ENCODE assay signal across 8 mouse cellular contexts in the genomic region with DNA sequence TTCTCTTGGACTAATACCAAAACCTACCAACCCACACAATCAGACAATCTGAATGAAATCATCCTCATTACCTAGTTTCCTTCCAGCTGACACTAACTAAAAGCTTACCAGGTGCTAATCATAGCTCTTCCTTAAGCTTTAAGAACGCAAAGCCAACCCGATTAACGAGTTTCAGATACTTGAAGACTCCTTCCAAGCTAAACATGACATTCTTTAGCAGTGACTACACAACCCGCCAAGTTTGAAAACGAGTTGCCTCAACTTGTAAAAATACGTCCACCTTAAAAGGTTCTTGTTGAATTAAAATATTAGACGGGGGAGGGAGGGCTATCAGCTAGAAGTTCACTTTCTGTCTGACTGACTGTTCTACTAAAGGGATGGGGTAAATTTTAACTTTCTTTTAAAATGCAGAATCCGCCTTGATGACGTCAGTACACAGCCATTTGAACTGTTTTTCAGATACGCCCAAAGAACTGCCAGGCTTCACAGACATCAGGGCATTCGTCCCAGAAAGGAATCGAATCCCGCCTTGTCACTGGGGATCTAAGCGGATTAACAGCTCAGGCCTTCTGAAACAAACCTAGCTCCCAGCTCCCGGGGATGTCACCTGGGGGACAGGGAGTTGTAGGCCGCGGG. TPM values are rescaled to one million over a fixed set of nuclear protein-coding genes. Genes with fewer than 3 reads are reported as not detected.
DNase-seq lines count a peak whose midpoint lies in the region; ATAC-seq and TF ChIP-seq lines count a peak whose summit lies in the region.

No protein-coding gene starts in this region.

- no peaks in the 10 kb centered on the region for H3K27me3 ChIP-seq in testis, adult 2 months (ENCODE audit: control insufficient read depth, insufficient read depth, low read length)
- no peaks in the 10 kb centered on the region for H3K27me3 ChIP-seq in heart, embryonic 15.5 days
- no peaks in the 10 kb centered on the region for H3K27me3 ChIP-seq in liver, embryonic 15.5 days

- peak; percentile 16; the same call in 1 of the 2 replicates for ATAC-seq in heart, embryonic 15.5 days (replicated peaks; ENCODE audit: insufficient number of reproducible peaks, insufficient read depth, low FRiP score, low read depth)
- peak; percentile 68 for ATAC-seq in liver, embryonic 15.5 days (ENCODE audit: insufficient read depth)

- H3K4me3 ChIP-seq in testis, adult 2 months (ENCODE audit: control insufficient read depth, low read depth, low read length), result peak overlapping the region; percentile 86
- H3K4me3 ChIP-seq in heart, embryonic 15.5 days, result peak overlapping the region; percentile 98
- H3K4me3 ChIP-seq in liver, embryonic 15.5 days (replicated peaks), result peak overlapping the region; percentile 97

- no peaks in the 10 kb centered on the region for H3K36me3 ChIP-seq in testis, adult 2 months (ENCODE audit: control insufficient read depth, insufficient read depth, low read length)
- H3K36me3 ChIP-seq in heart, embryonic 15.5 days, result no peaks in the 10 kb centered on the region
- H3K36me3 ChIP-seq in liver, embryonic 15.5 days (replicated peaks), result peaks cover 18% of the 10 kb centered on the region

- no peak for TF ChIP-seq CTCF in testis, adult 2 months (IDR thresholded peaks at IDR 0.05; ENCODE audit: control insufficient read depth, insufficient read depth, insufficient replicate concordance, low read depth, low read length)

- no peaks in the 10 kb centered on the region for H3K9me3 ChIP-seq in heart, embryonic 15.5 days (replicated peaks)
- no peaks in the 10 kb centered on the region for H3K9me3 ChIP-seq in liver, embryonic 15.5 days (replicated peaks)

- under 1% methylated on average over 17 of the region's 17 CpGs for WGBS in heart, embryonic 15.5 days
- 2% methylated on average over 17 of the region's 17 CpGs for WGBS in liver, embryonic 15.5 days (ENCODE audit: insufficient replicate concordance)

- no peaks in the 10 kb centered on the region for H3K4me1 ChIP-seq in testis, adult 2 months (ENCODE audit: control insufficient read depth, insufficient read depth, low read length)
- peaks cover 6% of the 10 kb centered on the region; the same call in 1 of the 2 replicates for H3K4me1 ChIP-seq in heart, embryonic 15.5 days (replicated peaks)
- H3K4me1 ChIP-seq in liver, embryonic 15.5 days (replicated peaks), result peaks cover 22% of the 10 kb centered on the region

- no peak for DNase-seq in testis, postnatal 10 days (ENCODE audit: low spot score)
- peak; percentile 63 for DNase-seq in c-Kit-negative CD71-positive TER-119-positive erythroid progenitor cells, embryonic 14.5 days (ENCODE audit: low read depth, low spot score)
- peak; percentile 41 for DNase-seq in retina, postnatal 7 days (ENCODE audit: low read depth, low spot score)
- no peak for DNase-seq in gastrocnemius, postnatal 4 days (ENCODE audit: low spot score in 2 of 2)
- no peak for DNase-seq in thymus, postnatal 36 days

- H3K9ac ChIP-seq in heart, embryonic 15.5 days, result peak overlapping the region; percentile 69
- peak overlapping the region; percentile 95 for H3K9ac ChIP-seq in liver, embryonic 15.5 days

- H3K27ac ChIP-seq in testis, adult 2 months (ENCODE audit: control insufficient read depth, insufficient read depth, low read depth, low read length), result peak overlapping the region; percentile 64
- peak overlapping the region; percentile 69 for H3K27ac ChIP-seq in heart, embryonic 15.5 days
- H3K27ac ChIP-seq in liver, embryonic 15.5 days (replicated peaks), result peak overlapping the region; percentile 89

- no peak for TF ChIP-seq POLR2A in testis, adult 2 months (IDR thresholded peaks at IDR 0.05; ENCODE audit: control insufficient read depth, low read depth, low read length)

- H3K4me2 ChIP-seq in heart, embryonic 15.5 days, result peak overlapping the region; percentile 83
- H3K4me2 ChIP-seq in liver, embryonic 15.5 days, result peak overlapping the region; percentile 75

RNA-seq across cellular contexts. Expression of a gene that starts 0.6 kb away (rescaled TPM):
- 9.4 and 13.0 TPM in 2 replicates for polyA plus RNA-seq in testis, adult 2 months (2012; rRNA removed)
- 11.1 and 11.4 TPM in 2 replicates for polyA plus RNA-seq in heart, embryonic 15.5 days (2015; fragmentation: Nextera tagmentation; extraction: Ambion mirVana)
- 16.2 and 16.4 TPM in 2 replicates for polyA plus RNA-seq in liver, embryonic 15.5 days (2015; fragmentation: Nextera tagmentation; extraction: Ambion mirVana)
- 10 to 100 TPM; 12.1 to 15.3 TPM for total RNA-seq in gastrocnemius, postnatal 4 days (2021)

Comparison
In these comparisons a context has a peak if more than half of its experiments do, and no peak if none do; other contexts are left out.
1. DNase-seq: peak in c-Kit-negative CD71-positive TER-119-positive erythroid progenitor cells, embryonic 14.5 days (single experiment) and retina, postnatal 7 days (single experiment); none in testis, postnatal 10 days (single experiment), gastrocnemius, postnatal 4 days (0 of 2) and thymus, postnatal 36 days (0 of 2).
2. Peak in every context shown above with its lines, with median percentiles within 50 percentile points of each other: H3K27ac ChIP-seq and H3K4me3 ChIP-seq.